8 mouse cellular contexts compared by ENCODE assay signal in genomic region chr11:84178571-84178970, GRCm38 (mm10). TPM values are rescaled to one million over a fixed set of nuclear protein-coding genes. Genes with fewer than 3 reads are reported as not detected.
DNase-seq lines count a peak whose midpoint lies in the region; ATAC-seq and TF ChIP-seq lines count a peak whose summit lies in the region.
"Had no signal": no experiment of that assay in that cellular context is flagged by ENCODE, and none has a peak within 500 bp of the region (broad histone marks: within the 10 kb centered on the region; RNA-seq: fewer than 3 reads in every experiment).

No protein-coding gene starts in this region.

- H3K4me3 ChIP-seq in layer of hippocampus, adult 2 months: peak overlapping the region; percentile 97
- H3K4me3 ChIP-seq in forebrain, embryonic 12.5 days (replicated peaks): peak overlapping the region; percentile 77; the same call in 1 of the 2 replicates
- H3K4me3 ChIP-seq in limb, embryonic 12.5 days (replicated peaks): peak overlapping the region; percentile 72
- H3K4me3 ChIP-seq in neural tube, embryonic 14.5 days (ENCODE audit: low read depth, low read length): no peak overlapping the region

- DNase-seq in layer of hippocampus, adult 2 months (ENCODE audit: low spot score in 2 of 2): no peak
- no peak for DNase-seq in layer of hippocampus, adult 9-10 months (ENCODE audit: low spot score)
- DNase-seq in testis, postnatal 14 days (ENCODE audit: low spot score): no peak
- no peak for DNase-seq in yolk sac, embryonic 10.5 days (ENCODE audit: low spot score)

- no peaks in the 10 kb centered on the region for H3K36me3 ChIP-seq in forebrain, embryonic 12.5 days (replicated peaks)
- H3K36me3 ChIP-seq in limb, embryonic 12.5 days: no peaks in the 10 kb centered on the region
- H3K36me3 ChIP-seq in neural tube, embryonic 14.5 days (ENCODE audit: control insufficient read depth, insufficient read depth, low read length): no peaks in the 10 kb centered on the region

- peak overlapping the region; percentile 80 for H3K4me2 ChIP-seq in forebrain, embryonic 12.5 days
- H3K4me2 ChIP-seq in limb, embryonic 12.5 days: peak overlapping the region; percentile 70
- H3K4me2 ChIP-seq in neural tube, embryonic 14.5 days (ENCODE audit: low read depth, low read length): peak overlapping the region; percentile 78; the same call in 1 of the 2 replicates

- no peak for TF ChIP-seq CTCF in layer of hippocampus, adult 2 months (conservative IDR thresholded peaks at IDR 0.05)

- peaks cover 9% of the 10 kb centered on the region; the same call in 1 of the 2 replicates for H3K27me3 ChIP-seq in forebrain, embryonic 12.5 days
- H3K27me3 ChIP-seq in limb, embryonic 12.5 days: no peaks in the 10 kb centered on the region
- H3K27me3 ChIP-seq in neural tube, embryonic 14.5 days (ENCODE audit: control insufficient read depth, insufficient read depth, low read length): no peaks in the 10 kb centered on the region

- H3K9ac ChIP-seq in forebrain, embryonic 12.5 days: no peak overlapping the region
- no peak overlapping the region for H3K9ac ChIP-seq in limb, embryonic 12.5 days (replicated peaks)
- H3K9ac ChIP-seq in neural tube, embryonic 14.5 days (replicated peaks; ENCODE audit: low read depth, low read length): no peak overlapping the region

- ATAC-seq in forebrain, embryonic 12.5 days (ENCODE audit: low FRiP score): no peak
- ATAC-seq in limb, embryonic 12.5 days (ENCODE audit: insufficient number of reproducible peaks, insufficient read depth, low FRiP score, low TSS enrichment, low read depth): no peak
- ATAC-seq in neural tube, embryonic 14.5 days (ENCODE audit: low read depth): no peak

- H3K9me3 ChIP-seq in forebrain, embryonic 12.5 days: no peaks in the 10 kb centered on the region
- H3K9me3 ChIP-seq in limb, embryonic 12.5 days: no peaks in the 10 kb centered on the region
- no peaks in the 10 kb centered on the region for H3K9me3 ChIP-seq in neural tube, embryonic 14.5 days (ENCODE audit: control insufficient read depth, low read length)

- peak overlapping the region; percentile 95; the same call in 1 of the 2 replicates for H3K27ac ChIP-seq in layer of hippocampus, adult 2 months
- H3K27ac ChIP-seq in forebrain, embryonic 12.5 days: no peak overlapping the region
- H3K27ac ChIP-seq in limb, embryonic 12.5 days: no peak overlapping the region
- no peak overlapping the region for H3K27ac ChIP-seq in neural tube, embryonic 14.5 days (ENCODE audit: low read depth, low read length)

- H3K4me1 ChIP-seq in forebrain, embryonic 12.5 days: peaks cover 24% of the 10 kb centered on the region
- peaks cover 18% of the 10 kb centered on the region for H3K4me1 ChIP-seq in limb, embryonic 12.5 days (replicated peaks)
- peaks cover 10% of the 10 kb centered on the region for H3K4me1 ChIP-seq in neural tube, embryonic 14.5 days (ENCODE audit: control insufficient read depth, insufficient read depth, low read length)

- WGBS in forebrain, embryonic 12.5 days: 46% methylated on average over 4 of the region's 4 CpGs
- WGBS in limb, embryonic 12.5 days: 47% methylated on average over 4 of the region's 4 CpGs
- 36% methylated on average over 4 of the region's 4 CpGs for WGBS in neural tube, embryonic 14.5 days

RNA-seq across cellular contexts. Expression of gene Gm11437, which starts 11.3 kb away (rescaled TPM):
- total RNA-seq in layer of hippocampus, adult 2 months (2021): not detected
- not detected in 2 replicates for polyA plus RNA-seq in forebrain, embryonic 12.5 days (2016; fragmentation: Nextera tagmentation; extraction: Ambion mirVana)
- not detected in 2 replicates for polyA plus RNA-seq in limb, embryonic 12.5 days (2016; fragmentation: Nextera tagmentation; extraction: Ambion mirVana)
- 0.16 TPM in 1 of 2 replicates, not detected in the other for polyA plus RNA-seq in neural tube, embryonic 14.5 days (2014; fragmentation: Nextera tagmentation; extraction: Ambion mirVana)
- polyA plus RNA-seq: lung, adult 2 months had no signal

RNA-seq across cellular contexts. Expression of gene Acaca, which starts 49.1 kb away (rescaled TPM):
- total RNA-seq in layer of hippocampus, adult 2 months (2021): 10 to 100 TPM; 66.7 to 69.6 TPM
- polyA plus RNA-seq in forebrain, embryonic 12.5 days (2016; fragmentation: Nextera tagmentation; extraction: Ambion mirVana): 35.6 and 38.6 TPM in 2 replicates
- polyA plus RNA-seq in limb, embryonic 12.5 days (2016; fragmentation: Nextera tagmentation; extraction: Ambion mirVana): 22.5 and 26.2 TPM in 2 replicates
- polyA plus RNA-seq in neural tube, embryonic 14.5 days (2014; fragmentation: Nextera tagmentation; extraction: Ambion mirVana): 38.8 and 39.1 TPM in 2 replicates

RNA-seq across cellular contexts. Expression of gene Tada2a, which starts 49.2 kb away (rescaled TPM):
- 10 to 100 TPM; 33.0 to 33.8 TPM for total RNA-seq in layer of hippocampus, adult 2 months (2021)
- polyA plus RNA-seq in forebrain, embryonic 12.5 days (2016; fragmentation: Nextera tagmentation; extraction: Ambion mirVana): 36.9 and 37.4 TPM in 2 replicates
- 41.2 and 41.3 TPM in 2 replicates for polyA plus RNA-seq in limb, embryonic 12.5 days (2016; fragmentation: Nextera tagmentation; extraction: Ambion mirVana)
- polyA plus RNA-seq in neural tube, embryonic 14.5 days (2014; fragmentation: Nextera tagmentation; extraction: Ambion mirVana): 28.4 and 31.6 TPM in 2 replicates
